Mouse (Mus musculus): ENCODE data around the gene Bcorl1.

The Bcorl1 gene

DNA sequence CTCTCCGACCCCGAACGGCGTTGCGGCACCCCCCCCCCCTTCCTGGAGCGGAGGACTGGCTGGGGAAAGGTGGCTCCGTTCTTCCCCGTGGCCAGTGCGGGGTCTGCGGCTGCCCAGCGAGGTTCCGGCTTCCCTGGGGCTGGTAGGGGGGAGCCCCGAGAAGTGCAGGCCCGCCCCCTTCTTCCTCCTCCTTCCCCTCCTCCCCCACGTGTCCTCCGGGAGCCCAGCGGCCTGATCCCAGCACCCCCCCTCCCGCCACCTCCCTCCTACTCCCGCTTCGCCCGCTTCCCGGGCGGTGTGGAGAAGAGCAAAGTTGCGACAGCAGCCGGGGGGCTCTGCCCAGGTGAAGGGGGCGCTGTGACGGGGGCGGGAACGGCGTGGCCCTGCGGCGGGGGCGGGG lies at the start of gene Bcorl1:
TSS of gene Bcorl1 (plus strand) at position 218 of the 400 bp plus-strand sequence.
- DNase-seq: peak; percentile 29 to 34

DNA sequence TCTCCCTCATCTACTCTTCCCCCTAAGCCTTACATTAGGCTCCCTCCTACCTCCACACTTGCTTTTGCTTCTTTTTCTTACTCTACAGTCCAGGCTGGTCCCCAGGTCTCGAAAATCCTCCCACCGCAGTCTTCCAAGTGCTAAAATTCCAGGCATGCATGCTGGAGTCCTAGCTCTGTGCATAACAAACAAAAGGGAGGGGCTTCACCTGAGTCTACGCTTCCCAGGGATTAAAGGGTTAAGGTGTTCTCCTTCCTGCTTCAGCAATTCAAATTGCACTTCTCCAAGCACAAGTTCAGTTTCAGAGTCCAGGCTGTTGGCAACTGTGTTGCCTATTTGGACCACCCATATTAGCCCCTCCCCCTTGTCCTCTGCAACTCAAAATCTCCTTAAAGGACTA lies 49.7 kb upstream of the Bcorl1 start:
- DNase-seq: no peak

DNA sequence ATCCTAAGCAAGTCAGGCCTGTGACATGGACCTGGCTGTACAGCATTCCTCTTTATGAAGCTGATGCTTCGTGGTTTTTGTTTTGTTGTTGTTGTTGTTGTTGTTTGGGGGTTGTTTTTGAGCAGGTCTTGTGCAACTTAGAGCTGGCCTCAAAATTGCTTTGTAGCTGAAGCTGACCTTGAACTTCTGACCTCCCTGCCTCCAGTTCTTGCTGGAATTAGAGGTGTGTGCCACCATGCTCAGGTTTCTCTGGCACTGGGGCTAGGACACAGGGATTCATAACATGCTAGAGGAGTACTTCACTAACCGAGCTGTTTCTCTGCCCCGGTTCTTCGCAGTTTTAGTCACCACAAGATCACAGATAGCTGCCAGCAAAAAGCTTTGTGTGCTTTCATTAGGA lies 35.8 kb upstream of the Bcorl1 start:
- no peak for DNase-seq

DNA sequence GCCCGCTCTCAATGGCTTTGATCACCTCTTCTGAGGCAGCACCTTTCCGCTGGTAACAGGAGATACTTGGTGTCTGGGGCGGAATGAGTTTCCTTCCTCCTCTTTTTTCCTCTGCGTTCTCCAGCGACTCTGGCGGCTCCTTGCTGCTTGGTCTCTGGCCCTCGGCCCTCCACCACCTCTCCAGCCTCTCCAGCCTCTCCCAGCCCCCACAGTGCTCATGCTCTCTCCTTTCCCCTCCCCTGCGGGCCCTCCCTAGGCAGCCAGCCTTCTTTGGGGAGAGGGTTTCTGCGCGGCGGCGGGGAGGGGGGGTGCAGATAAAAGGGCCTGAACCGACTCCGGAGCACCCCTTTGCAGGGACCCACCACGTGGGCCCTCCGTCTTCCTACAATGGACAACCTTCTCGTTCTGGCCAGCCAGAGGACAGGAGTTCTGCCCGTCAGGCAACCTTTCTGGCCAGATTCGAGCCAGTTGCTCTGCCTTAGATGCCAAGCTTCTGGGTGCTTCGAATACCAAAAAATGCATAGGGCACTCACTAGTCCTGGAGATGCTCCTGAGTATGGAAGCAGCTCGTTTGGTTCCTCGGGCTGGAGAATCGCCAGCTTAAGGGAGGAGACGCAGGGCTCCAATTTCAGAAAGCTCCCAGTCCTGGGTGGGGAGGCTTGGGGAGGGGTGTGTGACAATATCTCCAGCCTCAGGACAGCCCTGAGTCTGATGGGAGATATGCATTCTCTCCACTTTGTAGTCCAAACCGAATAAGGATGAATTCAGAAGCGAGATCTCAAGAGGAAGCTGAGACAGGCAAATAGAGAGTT lies 30.2 kb upstream of the Bcorl1 start:
- DNase-seq: no peak

DNA sequence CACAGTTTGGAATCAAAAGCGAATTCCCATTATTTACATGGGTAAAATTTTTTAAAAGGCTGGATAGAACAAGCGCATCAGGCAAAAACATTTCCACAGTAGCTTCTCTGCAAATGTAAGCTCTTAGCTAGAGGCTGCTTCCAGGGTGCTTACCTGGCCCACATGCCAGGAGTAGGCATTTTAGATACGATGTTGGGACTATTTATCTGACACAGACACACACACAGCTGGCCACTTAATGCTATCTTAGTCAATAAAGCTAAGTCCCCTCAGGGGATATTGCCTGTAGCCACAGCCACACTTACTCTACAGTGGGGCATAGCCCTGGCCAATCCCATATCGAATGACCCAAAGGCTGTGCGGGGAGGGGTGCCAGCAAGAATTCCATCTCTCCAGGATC lies 29.4 kb upstream of the Bcorl1 start:
- no peak for DNase-seq

DNA sequence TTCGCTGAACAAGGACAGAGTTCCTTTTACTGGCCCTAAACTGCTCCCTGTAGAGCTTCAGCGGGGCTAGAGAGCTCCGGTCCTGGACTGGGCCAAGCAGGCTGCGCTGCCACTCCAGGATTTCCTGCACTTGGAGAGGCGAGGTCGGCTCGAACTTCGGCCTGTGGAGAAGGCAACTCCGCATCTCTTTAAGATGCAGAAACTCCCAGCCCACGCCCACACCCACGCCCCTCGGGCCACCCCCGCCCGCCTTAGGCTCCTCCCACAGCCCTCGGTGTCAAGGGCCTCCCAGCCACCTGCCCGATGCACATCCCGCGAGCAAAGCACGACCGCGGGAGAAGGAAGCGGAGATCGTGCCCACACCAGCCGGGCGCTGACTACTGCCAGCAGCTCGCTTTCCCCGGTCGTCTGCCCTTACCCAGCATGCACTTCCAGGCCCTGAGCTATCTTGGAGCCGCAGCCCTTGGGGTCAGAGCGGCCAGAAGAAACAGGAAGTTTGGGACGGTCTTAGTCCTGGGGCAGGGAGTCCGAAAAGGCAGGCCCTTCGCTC lies 26.6 kb upstream of the Bcorl1 start:
- peak; percentile 81 to 83 for DNase-seq

DNA sequence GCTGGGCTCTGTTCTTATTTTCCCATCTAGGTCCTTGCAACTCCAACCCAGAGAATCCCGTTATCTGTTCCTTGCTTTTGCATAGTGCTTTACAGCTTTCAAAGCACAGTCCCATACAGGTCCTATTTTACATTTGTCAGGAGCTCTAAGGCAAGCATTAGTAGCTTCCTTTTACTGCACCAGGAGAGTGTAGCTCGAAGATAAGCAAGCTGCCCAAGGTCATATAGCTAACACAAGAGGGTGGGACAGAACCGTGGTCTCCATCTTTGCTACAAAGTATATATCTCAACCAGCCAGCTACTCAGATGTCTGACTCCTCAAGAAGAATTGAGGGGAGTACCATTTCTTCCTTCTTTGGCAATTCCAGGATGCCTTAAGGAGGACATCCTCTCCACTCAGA lies 23.7 kb upstream of the Bcorl1 start:
- no peak for DNase-seq

DNA sequence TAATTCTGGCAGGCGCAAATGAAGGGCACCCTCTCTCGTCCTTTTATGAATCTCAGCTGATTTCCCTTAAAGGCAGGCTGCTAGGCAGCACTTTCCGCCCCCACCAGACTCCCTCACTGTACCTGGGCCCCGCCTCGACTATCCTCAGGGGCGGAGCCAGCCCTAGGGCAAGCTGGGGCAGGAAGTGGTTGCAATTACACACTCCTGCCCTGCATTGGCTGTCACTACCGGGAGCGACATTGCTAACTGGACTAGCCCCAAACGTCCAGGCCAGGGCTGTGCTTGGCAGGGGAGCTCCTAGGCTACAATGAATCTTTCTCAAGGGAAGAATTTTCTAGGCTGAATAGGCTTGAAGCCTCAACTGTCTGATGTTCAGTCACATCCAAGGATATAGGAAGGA lies 23.0 kb upstream of the Bcorl1 start:
- DNase-seq: peak; percentile 65 to 69

DNA sequence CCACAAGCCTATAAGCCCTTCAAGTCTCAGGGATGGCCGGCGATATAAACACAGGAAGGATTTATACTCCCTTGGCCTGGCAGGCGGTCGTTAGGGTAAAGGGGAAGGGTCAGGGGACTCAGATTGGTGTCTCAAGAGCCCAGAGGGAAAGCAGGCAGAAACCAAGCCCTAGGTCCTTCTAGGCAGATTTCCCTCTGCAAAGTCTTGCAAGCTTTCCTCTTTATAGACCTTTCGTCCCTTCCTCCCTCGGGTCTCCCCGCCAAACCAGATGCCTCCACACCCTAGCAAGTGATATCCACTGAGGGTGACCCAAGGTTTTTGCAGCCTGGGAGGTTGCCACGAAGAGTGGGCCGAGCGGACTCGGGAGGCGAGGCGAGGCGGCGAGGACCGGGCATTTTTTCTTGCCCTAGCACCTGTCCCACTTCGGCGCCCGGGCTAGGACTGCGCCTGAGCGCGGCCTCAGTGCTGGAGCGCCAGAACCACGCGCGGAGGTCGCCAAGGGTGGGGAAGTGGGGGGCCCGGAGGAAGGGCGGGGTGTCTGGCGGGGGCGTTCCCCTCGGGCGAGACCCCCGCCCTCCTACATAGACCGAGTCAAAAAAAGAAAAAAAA lies 613 bp upstream of the Bcorl1 start:
- peak; percentile 2 to 16 for DNase-seq

DNA sequence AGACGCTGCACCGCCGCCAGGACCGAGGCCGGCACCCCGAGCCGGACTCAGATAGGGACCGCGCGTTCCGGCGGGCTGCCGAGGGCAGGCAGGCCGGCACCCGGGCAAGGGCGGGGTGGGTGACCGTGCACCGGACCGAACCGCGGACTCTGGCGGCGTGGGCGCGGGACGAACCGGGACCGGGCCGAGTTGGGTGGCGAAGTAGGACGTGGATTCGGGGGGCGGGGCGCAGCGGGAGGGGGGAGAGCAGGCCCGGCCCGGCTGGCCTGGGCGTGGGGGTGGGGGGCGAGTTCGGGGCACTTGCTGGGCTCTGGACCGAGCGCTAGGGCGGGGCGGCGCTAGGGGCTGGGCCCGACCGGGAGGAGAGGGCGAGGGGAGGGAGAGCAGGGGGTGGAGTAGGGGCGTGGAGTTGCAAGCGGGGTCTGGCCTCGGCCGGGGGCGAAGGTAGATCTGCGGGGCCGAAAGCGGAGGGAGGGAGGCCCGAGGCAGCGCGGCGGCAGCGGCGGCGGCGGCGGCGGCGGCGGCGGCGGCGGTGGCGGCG lies 533 bp downstream of the Bcorl1 start:
- peak; percentile 23 to 30 for DNase-seq

DNA sequence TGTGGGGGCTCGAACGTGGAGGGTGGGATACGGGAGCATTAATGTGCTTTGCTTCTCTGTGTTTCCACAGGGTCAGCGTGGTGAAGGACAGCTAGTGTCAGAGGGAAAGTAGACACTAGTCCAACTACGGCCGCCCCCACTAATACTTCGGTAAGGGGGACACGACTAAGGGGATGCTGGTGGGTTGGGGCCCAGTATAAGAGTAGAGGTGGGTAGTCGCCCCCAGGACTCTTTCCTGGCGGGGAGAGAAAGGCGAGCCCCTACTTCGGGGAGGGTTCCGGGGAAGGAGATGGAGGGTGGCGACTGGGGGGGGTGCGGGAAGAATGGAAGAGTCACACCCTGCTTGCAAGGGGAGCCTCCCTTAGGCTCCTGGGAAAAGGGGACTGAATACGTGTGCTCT lies 1.6 kb downstream of the Bcorl1 start:
- peak; percentile 0 to 6 for DNase-seq

DNA sequence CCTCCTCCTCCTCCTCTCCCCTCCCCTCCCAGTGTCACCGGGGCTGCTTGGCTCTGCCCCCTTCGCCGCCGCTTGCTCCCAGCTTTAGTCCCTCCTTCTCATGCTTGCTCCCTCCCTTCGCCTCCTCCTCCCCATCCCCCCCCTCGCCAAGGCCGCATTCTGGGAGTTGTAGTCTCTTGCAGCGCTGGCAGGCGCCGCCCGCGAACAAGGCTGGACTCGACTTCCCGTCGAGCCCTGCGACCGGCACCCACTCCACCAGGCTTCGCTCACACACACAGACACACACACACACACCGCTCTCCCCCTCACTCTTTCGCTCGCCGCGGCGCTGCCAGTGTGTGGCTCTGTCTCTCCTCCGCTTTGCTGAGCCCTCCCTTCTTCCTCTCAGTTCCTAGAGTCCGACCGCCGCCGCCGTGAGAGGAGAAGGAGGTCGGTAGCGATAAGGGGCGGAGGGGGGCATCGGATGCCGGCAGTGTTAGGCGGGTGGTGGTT lies 2.3 kb downstream of the Bcorl1 start:
- peak; percentile 75 to 82 for DNase-seq

DNA sequence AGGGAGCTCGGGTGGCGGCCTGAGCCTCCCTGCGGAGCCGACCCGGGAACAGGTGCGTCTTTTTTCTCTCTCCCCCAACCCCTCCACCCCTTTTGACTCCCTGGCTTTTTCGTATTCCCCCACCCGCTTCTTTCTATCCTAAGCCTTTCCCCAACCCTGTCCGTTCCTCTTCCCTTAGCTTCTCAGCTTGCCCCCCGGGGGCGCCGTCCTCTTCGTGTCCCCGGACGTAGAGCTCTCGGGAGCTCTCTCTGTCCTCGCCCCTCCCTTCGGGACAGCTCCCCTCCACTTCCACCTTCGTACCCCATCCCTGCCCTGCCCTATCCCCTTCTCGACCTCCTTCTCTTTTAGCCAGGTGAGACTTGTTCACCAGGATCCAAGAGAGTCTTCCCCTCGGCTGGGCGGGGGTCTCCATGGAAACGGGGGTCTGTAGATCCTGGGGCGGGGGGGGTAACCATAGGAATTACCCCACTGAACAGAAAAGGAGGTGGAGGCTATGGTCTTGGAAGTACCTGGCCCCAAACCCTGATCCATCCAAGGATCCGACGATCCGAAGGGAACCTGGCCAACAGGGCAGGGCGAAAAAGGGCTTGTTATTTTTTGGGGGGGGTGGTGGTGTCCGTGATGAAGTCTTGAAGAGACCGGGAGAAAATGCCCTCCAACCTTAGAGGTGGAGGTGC lies 2.9 kb downstream of the Bcorl1 start:
- no peak for DNase-seq

DNA sequence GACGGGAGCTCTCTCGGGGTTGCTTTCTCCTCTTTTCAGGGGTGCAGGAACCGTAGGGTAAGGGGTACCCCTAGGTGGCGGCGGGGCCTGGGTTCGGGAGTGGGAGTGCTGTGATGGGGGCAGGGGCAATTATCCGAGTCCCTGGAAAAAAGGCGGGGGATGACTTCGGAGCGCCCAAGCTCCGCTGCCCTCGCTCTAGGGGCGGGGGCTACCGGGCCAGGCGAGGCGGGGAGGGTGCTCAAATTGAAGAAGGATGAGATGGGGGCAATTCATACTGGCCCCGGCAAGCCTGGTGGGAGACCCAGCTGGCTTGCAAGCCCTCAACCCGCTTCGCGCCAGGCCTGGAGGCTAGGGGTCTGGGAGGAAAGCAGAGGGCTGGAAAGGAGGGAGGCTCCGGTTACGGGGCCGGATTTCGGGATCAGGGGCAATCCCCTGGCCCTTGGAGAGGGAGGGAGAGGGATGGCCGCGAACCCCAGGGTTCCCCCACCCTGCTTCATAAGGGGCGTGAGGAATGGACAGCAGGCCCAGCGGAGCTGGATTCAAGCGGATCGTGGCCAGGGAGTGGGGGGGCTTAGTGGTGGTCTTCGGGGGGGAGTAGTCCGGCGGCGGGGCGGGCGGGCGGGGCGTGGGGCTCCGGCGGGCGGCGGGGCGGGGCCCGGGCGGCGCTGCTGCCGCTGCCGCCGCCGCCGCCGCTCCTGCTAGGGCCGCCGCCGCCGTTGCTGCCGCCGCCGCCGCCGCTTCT lies 3.7 kb downstream of the Bcorl1 start:
- DNase-seq: peak; percentile 5 to 19

DNA sequence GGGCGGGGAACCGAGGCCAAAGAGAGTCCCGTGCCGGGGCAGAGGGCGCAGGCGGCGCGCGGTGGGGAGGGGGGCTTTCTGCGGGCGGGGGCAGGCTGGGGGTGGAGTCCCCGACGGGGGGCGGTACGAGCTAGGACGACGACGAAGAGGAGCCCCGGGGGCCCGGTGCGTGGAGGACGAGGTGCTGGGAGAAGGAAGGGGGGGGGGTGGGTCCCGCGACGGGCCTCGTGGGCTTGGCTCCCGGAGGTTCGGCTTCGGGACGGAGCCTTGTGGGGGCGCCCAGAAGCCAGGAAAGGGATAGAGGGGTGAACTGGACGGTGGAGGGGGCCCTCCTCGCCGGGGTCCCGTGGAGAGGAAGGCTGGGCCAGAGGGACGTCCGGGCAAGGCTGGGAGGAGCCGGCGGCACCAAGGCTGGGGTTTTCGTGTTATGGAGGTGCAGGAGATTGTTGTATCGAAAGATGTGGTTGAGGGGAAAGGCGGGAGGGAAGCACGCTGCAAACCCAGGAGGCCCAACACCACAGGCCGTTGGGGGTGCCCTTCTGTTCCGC lies 4.3 kb downstream of the Bcorl1 start:
- peak; percentile 21 to 28 for DNase-seq

DNA sequence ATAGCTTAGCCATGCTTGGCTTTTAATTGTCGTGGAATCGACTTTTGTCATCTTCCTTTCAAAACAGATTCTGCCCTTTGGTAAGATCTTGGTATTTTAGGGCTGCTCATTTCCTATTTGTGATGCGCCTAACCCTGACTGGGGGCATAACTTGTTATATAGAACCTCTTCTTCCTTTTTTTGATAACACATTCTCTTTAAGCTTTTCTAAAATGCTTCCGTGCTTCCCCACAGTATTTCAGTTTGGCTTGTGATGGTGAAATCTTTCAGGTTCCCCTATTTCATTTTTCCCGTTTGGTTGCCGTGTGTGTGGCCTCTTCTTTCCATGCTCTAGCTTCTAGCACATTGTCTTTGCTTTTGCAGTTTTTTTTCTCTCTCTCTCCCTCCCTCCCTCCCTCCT lies 14.2 kb downstream of the Bcorl1 start:
- DNase-seq: no peak

DNA sequence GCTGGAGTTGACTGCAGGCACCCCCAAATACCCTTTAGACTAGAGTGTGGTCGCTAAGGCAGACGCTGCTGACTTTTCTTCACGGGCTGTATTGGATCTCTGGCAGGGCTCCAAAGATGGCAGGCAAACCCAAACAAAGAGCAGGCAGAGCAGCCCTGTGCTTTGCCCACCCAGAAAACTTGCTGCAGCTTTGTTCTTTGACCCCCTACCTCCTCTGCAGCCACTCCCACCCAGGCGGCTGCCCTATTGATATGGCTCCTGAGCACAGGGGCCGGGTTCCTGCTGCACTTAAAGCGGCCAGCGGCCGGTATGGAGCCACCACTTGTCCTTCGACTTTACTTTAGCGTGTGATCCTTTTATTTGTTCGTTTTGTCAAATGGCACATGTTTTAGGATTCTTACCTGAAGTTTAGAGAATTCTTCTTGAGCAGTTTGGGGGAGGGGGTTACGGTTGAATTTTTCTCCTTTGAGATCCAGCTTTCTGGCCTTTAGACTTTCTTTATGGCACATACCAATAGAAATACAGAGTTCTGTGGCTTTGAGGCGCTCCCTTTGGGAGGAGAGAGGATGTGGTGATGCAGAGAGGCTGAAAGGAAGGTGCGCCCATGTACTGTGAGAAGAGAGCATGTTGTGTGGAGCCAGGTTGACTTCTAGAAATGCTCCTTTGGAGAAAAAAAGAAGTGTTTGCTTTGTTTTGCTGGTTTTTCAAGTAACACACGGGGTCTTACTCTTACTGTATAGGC lies 24.8 kb downstream of the Bcorl1 start:
- DNase-seq: no peak

DNA sequence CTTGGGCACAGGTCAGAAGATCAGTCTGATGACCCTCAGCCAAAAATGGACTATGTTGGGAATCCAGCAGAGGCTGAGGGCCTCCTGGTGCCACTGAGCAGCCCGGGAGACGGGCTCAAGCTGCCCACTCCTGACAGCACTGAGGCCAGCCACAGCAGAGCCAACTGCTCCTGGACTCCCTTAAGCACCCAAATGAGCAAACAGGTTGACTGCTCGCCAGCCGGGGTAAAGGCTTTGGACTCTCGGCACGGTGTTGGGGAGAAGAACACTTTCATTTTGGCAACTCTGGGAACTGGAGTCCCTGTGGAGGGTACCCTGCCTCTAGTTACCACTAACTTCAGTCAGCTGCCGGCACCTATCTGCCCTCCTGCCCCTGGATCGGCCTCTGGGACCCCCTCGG lies 26.7 kb downstream of the Bcorl1 start:
- no peak for DNase-seq

DNA sequence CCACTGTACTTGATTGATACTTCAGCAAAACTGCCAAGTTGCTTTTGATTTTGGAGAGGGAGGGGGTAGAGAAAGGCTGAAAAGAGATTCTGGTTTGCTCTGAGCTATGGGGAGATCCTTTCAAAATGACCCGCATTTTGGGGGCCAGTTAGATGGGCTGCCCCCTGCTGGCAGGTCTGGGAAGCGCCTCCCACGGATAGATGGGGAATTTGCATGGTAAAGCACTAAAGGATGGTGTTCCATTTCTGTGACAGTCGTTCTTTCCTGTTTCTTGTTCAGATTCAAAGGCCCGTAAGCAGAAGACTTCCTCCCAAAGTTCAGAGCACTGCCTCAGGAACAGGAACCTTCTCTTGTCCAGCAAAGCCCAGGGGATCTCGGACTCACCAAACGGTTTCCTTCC lies 42.5 kb downstream of the Bcorl1 start:
- peak; percentile 79 to 83 for DNase-seq

DNA sequence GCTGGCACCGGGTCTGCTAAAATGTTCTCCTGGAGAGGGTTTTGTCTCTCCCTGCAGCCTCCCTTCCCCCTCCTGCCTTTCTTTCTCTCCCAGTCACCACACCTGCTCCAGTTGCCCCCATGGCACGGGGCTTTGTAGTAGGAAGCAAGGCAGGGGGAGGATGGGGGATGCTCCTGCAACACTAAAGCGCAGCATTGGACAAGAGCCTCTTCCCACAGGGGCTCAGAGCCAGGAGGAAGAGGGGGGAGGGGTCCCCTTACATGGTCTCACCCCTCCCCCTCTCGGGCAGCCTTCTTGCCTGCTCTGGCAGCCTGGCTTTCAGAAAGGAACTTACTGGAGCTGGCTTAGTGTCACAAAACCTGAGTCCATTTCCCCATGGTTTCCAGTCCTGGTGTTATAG lies 44.8 kb downstream of the Bcorl1 start:
- no peak for DNase-seq

DNA sequence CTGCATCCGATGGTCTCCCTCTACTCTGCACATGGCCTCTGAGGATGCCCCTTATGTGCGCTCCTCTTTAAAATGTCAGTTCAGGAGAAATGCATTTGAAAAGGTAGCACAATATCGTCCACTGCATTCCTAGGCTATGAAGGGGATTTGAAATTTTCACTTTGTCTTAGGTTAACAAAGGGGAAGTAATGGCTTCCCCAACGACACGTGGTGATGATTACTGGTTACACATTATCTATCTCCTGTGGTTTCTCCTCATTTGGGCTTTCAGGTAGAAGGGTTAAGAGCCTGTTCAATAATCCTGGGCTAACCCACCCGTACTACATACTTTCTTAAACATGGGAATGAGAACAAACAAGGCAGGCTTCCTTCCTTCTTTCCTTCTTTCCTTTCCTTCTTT lies 48.2 kb downstream of the Bcorl1 start:
- no peak for DNase-seq

DNA sequence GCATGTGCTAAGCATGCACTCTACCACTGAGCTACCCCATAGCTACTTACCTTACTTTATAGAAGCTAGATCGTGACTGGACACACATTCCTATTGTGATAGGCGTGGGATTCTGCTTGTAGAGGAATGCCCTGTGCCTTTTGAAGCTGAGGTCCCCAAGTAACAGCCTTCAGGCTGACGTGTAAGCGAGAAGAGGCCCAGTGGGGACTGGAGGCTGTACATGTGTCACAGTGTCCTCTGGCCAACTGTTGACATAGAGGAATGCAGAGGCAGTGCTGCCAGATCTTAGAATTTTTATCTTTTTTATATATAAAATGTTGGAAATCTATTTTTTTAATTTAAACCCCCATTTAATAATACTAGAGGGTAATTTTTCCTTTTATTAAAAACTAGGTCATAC lies 58.8 kb downstream of the Bcorl1 start:
- no peak for DNase-seq
